Mouse (Mus musculus): ENCODE measurements around the gene Gatad2b. TPM values are rescaled to one million over a fixed set of nuclear protein-coding genes. Genes with fewer than 3 reads are reported as not detected.
A peak's percentile ranks its signal among the peaks of the same experiment; 100 is the strongest.
"Not testable (repeated sequence)": the region's sequence is repeated elsewhere in the genome, so short reads cannot be mapped to it uniquely, and the experiment has no call there.

Gatad2b gene
- polyA plus RNA-seq, 1 experiment from 2014 or later, result 3.9 TPM

- Histone ChIP-seq H3K9ac (ENCODE audit: low read depth, low read length) (no peak overlapping the region), H3K27me3 (ENCODE audit: control insufficient read depth, insufficient read depth, low read depth, low read length) (no peaks in the 10 kb centered on the region), H3K4me2 (ENCODE audit: low read depth, low read length) (no peak overlapping the region), H3K27ac (ENCODE audit: low read length) (no peak overlapping the region), H3K4me1 (ENCODE audit: control insufficient read depth, low read depth, low read length) (no peaks in the 10 kb centered on the region; the same call in 1 of the 2 replicates), H3K4me3 (ENCODE audit: low read depth, low read length) (no peak overlapping the region), H3K9me3 (replicated peaks; ENCODE audit: control insufficient read depth, low read length) (no peaks in the 10 kb centered on the region), H3K36me3 (ENCODE audit: control insufficient read depth, insufficient read depth) (no peaks in the 10 kb centered on the region)
- ATAC-seq (ENCODE audit: low read depth), result no peak
Measured at GRCm38 (mm10) chr3:90314241-90314640, 21.3 kb downstream of the Gatad2b start.

- no peaks in the 10 kb centered on the region for H3K27me3 ChIP-seq (ENCODE audit: control insufficient read depth, insufficient read depth, low read depth, low read length)
- H3K4me1 ChIP-seq (ENCODE audit: control insufficient read depth, low read depth, low read length), result 0 out of 2 replicates have a peak, but pooled peaks cover 2% of the 10 kb centered on the region
- WGBS (ENCODE audit: insufficient replicate concordance), result 52% methylated on average over 6 of the region's 6 CpGs
- no peak overlapping the region for H3K9ac ChIP-seq (ENCODE audit: low read depth, low read length)
- H3K4me2 ChIP-seq (ENCODE audit: low read depth, low read length), result no peak overlapping the region
- H3K27ac ChIP-seq (ENCODE audit: low read length), result no peak overlapping the region
- no peaks in the 10 kb centered on the region for H3K9me3 ChIP-seq (replicated peaks; ENCODE audit: control insufficient read depth, low read length)
- no peak for ATAC-seq (ENCODE audit: low read depth)
- no peaks in the 10 kb centered on the region for H3K36me3 ChIP-seq (ENCODE audit: control insufficient read depth, insufficient read depth)
- H3K4me3 ChIP-seq (ENCODE audit: low read depth, low read length), result no peak overlapping the region
Measured at GRCm38 (mm10) chr3:90322289-90322688, 29.3 kb downstream of the Gatad2b start.

GRCm38 (mm10) chr3:90323119-90323518 is 30.1 kb downstream of the Gatad2b start:
- H3K27me3 ChIP-seq (ENCODE audit: control insufficient read depth, insufficient read depth, low read depth, low read length), result no peaks in the 10 kb centered on the region
- ATAC-seq (ENCODE audit: low read depth), result peak; percentile 19; the same call in 1 of the 2 replicates

DNA sequence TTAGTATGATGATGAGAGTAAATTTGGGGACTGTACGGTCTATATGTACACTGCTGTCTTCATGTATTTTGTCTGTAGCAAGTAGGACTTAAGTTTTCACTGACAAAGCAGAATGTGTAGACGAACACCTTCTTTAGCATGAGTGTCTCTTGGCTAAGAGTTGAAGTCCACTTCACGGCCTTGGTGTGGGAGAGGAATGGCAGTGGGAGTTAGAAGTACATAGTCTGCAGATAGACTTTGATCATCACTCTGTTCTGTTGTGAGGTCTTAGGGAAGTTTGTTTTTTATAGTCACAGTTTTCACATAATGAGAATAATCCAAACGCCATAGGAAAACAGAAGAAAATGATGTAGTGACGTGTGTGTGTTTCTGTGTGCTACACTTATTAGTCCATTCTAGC is 39.5 kb downstream of the Gatad2b start:
- H3K4me1 ChIP-seq (ENCODE audit: control insufficient read depth, low read depth, low read length), result no peaks in the 10 kb centered on the region; the same call in none of the 2 replicates
- no peak overlapping the region for H3K9ac ChIP-seq (ENCODE audit: low read depth, low read length)
- no peaks in the 10 kb centered on the region for H3K27me3 ChIP-seq (ENCODE audit: control insufficient read depth, insufficient read depth, low read depth, low read length)
- no peak overlapping the region for H3K4me2 ChIP-seq (ENCODE audit: low read depth, low read length)
- no peaks in the 10 kb centered on the region for H3K36me3 ChIP-seq (ENCODE audit: control insufficient read depth, insufficient read depth)
- no peaks in the 10 kb centered on the region for H3K9me3 ChIP-seq (replicated peaks; ENCODE audit: control insufficient read depth, low read length)
- H3K4me3 ChIP-seq (ENCODE audit: low read depth, low read length), result no peak overlapping the region
- H3K27ac ChIP-seq (ENCODE audit: low read length), result no peak overlapping the region
- 79% methylated on average over 5 of the region's 5 CpGs for WGBS (ENCODE audit: insufficient replicate concordance)
- ATAC-seq (ENCODE audit: low read depth), result no peak

More at GRCm38 (mm10) chr3:90323119-90323518, 30.1 kb downstream of the Gatad2b start:
- Histone ChIP-seq H3K9ac (ENCODE audit: low read depth, low read length) (no peak overlapping the region), H3K27ac (ENCODE audit: low read length) (no peak overlapping the region), H3K9me3 (replicated peaks; ENCODE audit: control insufficient read depth, low read length) (no peaks in the 10 kb centered on the region), H3K4me3 (ENCODE audit: low read depth, low read length) (no peak overlapping the region), H3K4me1 (ENCODE audit: control insufficient read depth, low read depth, low read length) (0 out of 2 replicates have a peak, but pooled peaks cover 2% of the 10 kb centered on the region), H3K4me2 (ENCODE audit: low read depth, low read length) (no peak overlapping the region), H3K36me3 (ENCODE audit: control insufficient read depth, insufficient read depth) (no peaks in the 10 kb centered on the region)
- WGBS (ENCODE audit: insufficient replicate concordance), result 64% methylated on average over 5 of the region's 5 CpGs

GRCm38 (mm10) chr3:90335517-90335916 is 42.5 kb downstream of the Gatad2b start:
- ATAC-seq (ENCODE audit: low read depth), result no peak
- no peak overlapping the region for H3K4me2 ChIP-seq (ENCODE audit: low read depth, low read length)
- no peak overlapping the region for H3K9ac ChIP-seq (ENCODE audit: low read depth, low read length)
- H3K27ac ChIP-seq (ENCODE audit: low read length), result no peak overlapping the region
- H3K36me3 ChIP-seq (ENCODE audit: control insufficient read depth, insufficient read depth), result no peaks in the 10 kb centered on the region
- peaks cover 2% of the 10 kb centered on the region for H3K4me1 ChIP-seq (ENCODE audit: control insufficient read depth, low read depth, low read length)
- H3K4me3 ChIP-seq (ENCODE audit: low read depth, low read length), result no peak overlapping the region
- H3K9me3 ChIP-seq (replicated peaks; ENCODE audit: control insufficient read depth, low read length), result no peaks in the 10 kb centered on the region
- no peaks in the 10 kb centered on the region for H3K27me3 ChIP-seq (ENCODE audit: control insufficient read depth, insufficient read depth, low read depth, low read length)

- no peaks in the 10 kb centered on the region for H3K27me3 ChIP-seq (ENCODE audit: control insufficient read depth, insufficient read depth, low read depth, low read length)
- ATAC-seq (ENCODE audit: low read depth), result no peak
- H3K4me3 ChIP-seq (ENCODE audit: low read depth, low read length), result no peak overlapping the region
- H3K9ac ChIP-seq (ENCODE audit: low read depth, low read length), result no peak overlapping the region
- H3K4me1 ChIP-seq (ENCODE audit: control insufficient read depth, low read depth, low read length), result peaks cover 2% of the 10 kb centered on the region; the same call in 1 of the 2 replicates
- no peaks in the 10 kb centered on the region for H3K9me3 ChIP-seq (replicated peaks; ENCODE audit: control insufficient read depth, low read length)
- H3K4me2 ChIP-seq (ENCODE audit: low read depth, low read length), result no peak overlapping the region
- WGBS (ENCODE audit: insufficient replicate concordance), result 74% methylated on average over 3 of the region's 3 CpGs
- H3K27ac ChIP-seq (ENCODE audit: low read length), result no peak overlapping the region
- H3K36me3 ChIP-seq (ENCODE audit: control insufficient read depth, insufficient read depth), result peaks cover 9% of the 10 kb centered on the region; the same call in 1 of the 2 replicates
Measured at GRCm38 (mm10) chr3:90338190-90338589, 45.2 kb downstream of the Gatad2b start.

- Histone ChIP-seq H3K4me1 (ENCODE audit: control insufficient read depth, low read depth, low read length) (peaks cover 2% of the 10 kb centered on the region; the same call in 1 of the 2 replicates), H3K27ac (ENCODE audit: low read length) (no peak overlapping the region), H3K27me3 (ENCODE audit: control insufficient read depth, insufficient read depth, low read depth, low read length) (no peaks in the 10 kb centered on the region), H3K9me3 (replicated peaks; ENCODE audit: control insufficient read depth, low read length) (no peaks in the 10 kb centered on the region), H3K4me2 (ENCODE audit: low read depth, low read length) (no peak overlapping the region), H3K4me3 (ENCODE audit: low read depth, low read length) (no peak overlapping the region), H3K36me3 (ENCODE audit: control insufficient read depth, insufficient read depth) (peaks cover 10% of the 10 kb centered on the region), H3K9ac (ENCODE audit: low read depth, low read length) (no peak overlapping the region)
- no peak for ATAC-seq (ENCODE audit: low read depth)
Measured at GRCm38 (mm10) chr3:90340177-90340576, 47.2 kb downstream of the Gatad2b start.

DNA sequence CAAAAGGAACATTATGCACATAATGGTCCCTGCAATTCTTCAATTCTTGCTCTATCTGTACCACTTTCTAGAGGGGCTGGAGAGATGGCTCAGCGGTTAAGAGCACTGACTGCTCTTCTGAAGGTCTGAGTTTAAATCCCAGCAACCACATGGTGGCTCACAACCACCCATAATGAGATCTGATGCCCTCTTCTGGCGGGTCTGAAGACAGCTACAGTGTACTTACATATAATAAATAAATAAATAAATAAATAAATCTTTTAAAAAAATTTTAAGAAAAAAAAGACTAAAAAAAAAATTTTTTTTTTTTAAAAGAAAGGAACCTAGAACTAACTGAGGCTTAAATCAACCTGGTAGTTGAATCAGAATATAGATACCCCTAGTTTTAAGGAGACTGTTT is 49.9 kb downstream of the Gatad2b start:
- 59% methylated on average over 2 of the region's 2 CpGs for WGBS (ENCODE audit: insufficient replicate concordance)
- H3K36me3 ChIP-seq (ENCODE audit: control insufficient read depth, insufficient read depth), result peaks cover 18% of the 10 kb centered on the region
- not testable (repeated sequence) for H3K27me3 ChIP-seq (ENCODE audit: control insufficient read depth, insufficient read depth, low read depth, low read length); H3K4me2 ChIP-seq (ENCODE audit: low read depth, low read length); H3K9ac ChIP-seq (ENCODE audit: low read depth, low read length); ATAC-seq (ENCODE audit: low read depth); H3K4me3 ChIP-seq (ENCODE audit: low read depth, low read length); H3K27ac ChIP-seq (ENCODE audit: low read length); H3K4me1 ChIP-seq (ENCODE audit: control insufficient read depth, low read depth, low read length); H3K9me3 ChIP-seq (replicated peaks; ENCODE audit: control insufficient read depth, low read length)

DNA sequence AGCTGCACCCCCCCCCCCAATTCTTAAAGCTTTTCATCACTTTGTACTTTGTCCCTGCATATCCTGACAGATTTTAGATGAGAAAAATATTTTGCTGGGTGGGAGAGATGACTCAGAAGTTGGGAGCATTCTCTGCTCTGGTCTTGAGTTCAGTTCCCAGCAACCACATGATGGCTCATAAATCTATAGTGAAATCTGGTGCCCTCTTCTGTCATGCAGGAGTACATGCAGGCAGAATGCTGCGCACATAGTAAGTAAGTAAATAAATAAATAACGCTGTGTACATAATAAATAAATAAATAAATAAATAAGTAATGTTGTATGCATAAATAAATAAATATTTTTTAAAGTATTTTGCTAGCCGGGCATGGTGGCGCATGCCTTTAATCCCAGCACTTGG is 54.9 kb downstream of the Gatad2b start:
- H3K4me3 ChIP-seq (ENCODE audit: low read depth, low read length), result no peak overlapping the region
- H3K36me3 ChIP-seq (ENCODE audit: control insufficient read depth, insufficient read depth), result peaks cover 42% of the 10 kb centered on the region
- H3K9me3 ChIP-seq (replicated peaks; ENCODE audit: control insufficient read depth, low read length), result no peaks in the 10 kb centered on the region
- no peaks in the 10 kb centered on the region for H3K27me3 ChIP-seq (ENCODE audit: control insufficient read depth, insufficient read depth, low read depth, low read length)
- ATAC-seq (ENCODE audit: low read depth), result no peak
- no peak overlapping the region for H3K4me2 ChIP-seq (ENCODE audit: low read depth, low read length)
- no peak overlapping the region for H3K9ac ChIP-seq (ENCODE audit: low read depth, low read length)
- H3K4me1 ChIP-seq (ENCODE audit: control insufficient read depth, low read depth, low read length), result no peaks in the 10 kb centered on the region
- WGBS (ENCODE audit: insufficient replicate concordance), result 92% methylated on average over 4 of the region's 4 CpGs
- no peak overlapping the region for H3K27ac ChIP-seq (ENCODE audit: low read length)

Measured in liver, embryonic 16.5 days (tissue).